Mouse (Mus musculus) spleen, adult 18-20 months (tissue): Measurements from ENCODE around the gene Rassf6.
"Not testable (repeated sequence)": the region's sequence is repeated elsewhere in the genome, so short reads cannot be mapped to it uniquely, and the experiment has no call there.

Experiments used
- DNase-seq, 2 experiments: peaks; one replicate each; pipeline ENCODE4 v3.0.0; 2022; ENCODE audit warnings: mixed read lengths in 2 of 2

Gene Rassf6

DNA sequence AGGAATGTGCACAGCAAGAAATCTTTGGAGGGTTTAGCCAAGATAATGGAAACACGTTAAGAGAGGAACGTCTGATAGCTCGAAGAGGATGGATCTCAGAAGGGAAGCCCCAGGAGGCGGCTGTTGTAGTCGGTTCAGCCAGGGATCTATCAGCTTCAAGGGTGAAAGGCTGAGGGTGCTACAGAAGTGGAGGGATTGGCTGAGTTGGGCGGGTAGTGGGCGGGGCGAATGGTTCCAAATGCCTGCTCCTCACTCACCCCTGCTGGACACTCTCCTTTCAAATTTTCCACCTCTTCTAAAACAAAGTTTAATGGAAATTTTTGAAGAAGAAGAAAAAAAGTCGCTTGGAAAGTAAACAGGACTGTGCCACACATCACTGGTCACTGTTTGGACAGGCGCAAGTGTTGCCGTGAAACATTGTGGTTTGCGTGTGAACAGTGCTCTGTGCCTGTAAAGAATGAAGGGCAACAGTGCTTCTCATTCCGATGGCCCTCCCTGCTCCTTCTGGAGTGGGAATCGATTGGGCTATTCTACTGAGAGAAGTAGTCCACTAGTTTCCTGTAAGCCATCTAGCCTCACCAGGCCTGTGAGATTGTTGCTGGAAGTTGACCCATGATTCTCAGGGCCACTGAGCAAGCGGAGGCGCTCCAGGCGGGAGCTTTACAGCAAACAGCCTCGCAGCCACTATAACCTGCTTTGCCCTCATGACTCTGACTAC is 15.6 kb downstream of the Rassf6 start:
- no peak for DNase-seq

DNA sequence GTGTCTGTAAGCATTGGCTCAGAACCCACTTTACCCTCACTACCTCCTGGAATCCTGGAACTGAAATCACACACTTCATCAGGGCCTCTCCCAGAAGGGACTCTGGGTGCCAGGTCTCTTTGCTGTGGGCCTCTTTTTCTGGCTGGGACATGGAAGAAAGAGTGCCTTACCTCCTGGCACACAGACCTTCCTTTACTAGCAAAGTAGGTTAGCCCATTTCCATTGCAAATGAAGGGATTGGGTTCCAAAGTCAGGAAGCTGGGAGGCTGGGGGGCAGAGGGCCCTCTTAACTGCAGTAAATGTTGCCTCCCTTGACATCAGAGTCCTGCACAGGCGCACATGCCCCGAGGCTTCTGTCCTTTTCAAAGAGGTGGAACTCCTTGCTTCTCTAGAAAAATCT is 17.2 kb downstream of the Rassf6 start:
- DNase-seq = no peak

- no peak for DNase-seq
Observed at GRCm38 (mm10) chr5:90621726-90622125, 18.7 kb downstream of the Rassf6 start.

DNA sequence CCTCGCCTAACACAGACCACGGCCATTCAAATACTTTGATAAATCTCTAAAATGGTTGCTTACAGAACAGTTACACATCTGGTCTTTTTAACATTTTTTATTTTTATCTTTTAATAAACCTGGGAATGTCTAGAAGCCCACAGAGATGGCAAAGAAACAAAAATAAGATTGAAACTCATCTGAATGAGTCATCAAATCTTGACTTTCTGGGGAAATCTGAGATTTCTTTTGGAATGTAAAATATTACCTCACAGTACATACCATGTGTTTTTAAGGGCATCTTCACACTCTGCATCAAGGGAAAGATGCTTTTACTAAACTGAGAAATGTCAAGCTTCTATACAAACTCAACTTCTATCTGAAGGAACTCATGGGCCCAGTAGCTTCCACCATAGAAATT is 19.1 kb downstream of the Rassf6 start:
- DNase-seq = no peak

GRCm38 (mm10) chr5:90617859-90618258 is 22.6 kb downstream of the Rassf6 start:
- no peak for DNase-seq

DNA sequence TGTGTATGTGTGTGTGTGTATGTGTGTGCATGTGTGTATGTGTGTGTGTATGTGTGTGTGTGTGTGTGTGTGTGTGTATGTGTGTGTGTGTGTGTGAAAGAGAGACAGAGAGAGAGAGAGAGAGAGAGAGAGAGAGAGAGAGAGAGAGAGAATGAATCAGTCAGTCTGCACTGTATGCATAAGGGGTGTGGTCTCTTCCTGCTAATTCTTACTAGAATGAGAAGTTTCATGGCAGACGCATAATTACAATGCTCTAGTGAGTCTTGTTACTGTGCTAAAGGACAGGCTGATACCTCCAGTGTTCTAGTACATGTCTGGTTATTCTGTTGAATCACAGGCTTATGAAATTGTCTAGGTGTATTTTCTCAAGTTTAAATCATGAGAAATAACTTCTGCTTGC is 27.7 kb downstream of the Rassf6 start:
- not testable (repeated sequence) for DNase-seq

DNA sequence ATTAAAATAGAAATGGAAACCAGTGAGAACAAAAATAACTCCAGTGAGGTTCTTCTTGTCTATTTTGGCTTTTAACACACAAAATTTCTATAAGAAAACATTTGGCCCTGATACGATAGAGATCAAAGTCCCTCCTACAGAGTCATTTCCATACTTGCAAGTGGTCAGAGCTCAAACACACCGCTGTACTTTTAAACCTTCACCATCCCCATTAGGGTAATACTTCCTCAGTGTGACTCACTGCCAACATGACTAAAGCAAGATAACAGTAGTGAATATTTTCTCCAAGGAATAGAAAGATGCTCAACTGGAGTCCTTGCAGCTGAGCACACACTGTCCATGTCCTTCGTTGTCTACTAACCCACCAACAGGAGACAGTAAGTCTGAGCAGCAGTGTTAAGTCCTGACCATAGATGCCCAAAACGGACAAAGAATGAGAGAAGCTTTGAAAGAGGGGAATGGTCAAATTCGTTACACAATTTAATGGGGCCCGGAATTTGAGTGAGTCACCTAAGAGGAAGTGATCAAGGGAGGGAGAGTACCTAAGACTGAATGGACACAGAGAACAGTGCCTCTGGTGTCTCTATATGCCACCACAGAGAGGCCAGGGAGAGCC is 28.4 kb downstream of the Rassf6 start:
- DNase-seq = no peak

DNA sequence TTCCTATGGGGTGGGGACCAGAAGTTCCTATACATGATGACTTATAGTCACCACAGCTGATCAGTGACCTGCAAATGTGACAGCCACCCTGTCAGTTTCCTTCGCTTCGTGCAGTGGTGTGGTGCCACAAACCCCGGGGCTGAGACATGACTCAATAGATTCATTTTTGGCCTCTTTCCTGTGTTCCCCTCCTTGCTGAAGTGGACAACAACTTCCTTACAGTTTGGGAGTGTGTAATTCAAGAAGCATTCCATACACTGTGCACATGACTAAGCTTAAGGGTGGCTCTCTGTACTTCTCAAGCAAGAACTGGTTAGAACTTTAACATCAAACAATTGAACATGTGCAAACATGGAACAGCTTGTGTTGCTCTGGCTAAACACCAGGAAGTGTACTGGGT is 29.1 kb downstream of the Rassf6 start:
- no peak for DNase-seq

DNA sequence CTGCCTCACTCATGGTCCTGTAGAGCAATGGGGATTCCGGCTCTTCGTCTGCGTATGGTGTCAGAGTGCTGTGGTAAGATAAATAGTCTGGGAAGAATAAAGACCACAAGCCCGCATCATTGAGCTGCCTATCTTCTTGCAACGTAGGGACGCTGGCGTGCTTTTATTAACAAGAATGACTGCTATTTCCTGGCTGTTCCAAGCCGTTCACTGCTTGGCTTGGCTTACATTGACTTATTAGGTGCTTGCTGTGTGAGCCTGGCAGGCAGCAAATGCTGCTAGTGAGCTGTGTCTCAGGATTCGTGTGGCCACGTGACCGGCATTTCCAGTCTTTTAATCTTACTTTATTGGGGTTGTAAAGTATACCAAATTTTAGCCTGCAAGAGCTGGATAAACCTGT is 31.6 kb downstream of the Rassf6 start:
- no peak for DNase-seq

DNA sequence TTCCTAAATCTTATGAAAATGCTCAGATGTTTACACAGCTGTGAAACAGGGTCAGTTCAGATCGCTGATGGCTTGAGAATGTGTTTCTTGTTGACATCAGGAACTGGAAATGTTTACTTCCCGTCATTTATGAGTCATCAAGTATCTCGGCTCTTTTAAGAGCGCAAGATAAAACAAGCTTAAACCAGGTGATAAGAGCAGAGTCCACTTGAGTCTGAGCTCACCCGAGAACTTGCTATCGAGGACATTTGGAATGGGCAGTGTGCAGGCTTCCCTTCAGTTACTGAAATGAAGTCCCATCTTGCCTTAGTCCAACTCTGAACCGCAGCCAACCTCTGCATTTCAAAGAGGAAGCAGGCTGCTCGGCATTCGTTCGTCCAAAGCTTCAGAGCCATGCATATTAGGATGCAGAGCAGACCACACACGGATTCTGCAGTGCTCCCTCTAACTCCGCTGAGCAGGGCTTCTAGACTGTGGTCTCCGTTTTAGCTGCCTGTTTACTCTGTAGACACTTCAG is 37.0 kb downstream of the Rassf6 start:
- DNase-seq = no peak

- peak in 1 of 2 experiments; percentile 31 for DNase-seq
Observed at GRCm38 (mm10) chr5:90601469-90601868, 39.0 kb downstream of the Rassf6 start.

- DNase-seq = no peak
Observed at GRCm38 (mm10) chr5:90596155-90596554, 44.3 kb downstream of the Rassf6 start.

GRCm38 (mm10) chr5:90594945-90595344 is 45.5 kb downstream of the Rassf6 start:
- no peak for DNase-seq

- no peak for DNase-seq
Observed at GRCm38 (mm10) chr5:90591936-90592335, 48.5 kb downstream of the Rassf6 start.

GRCm38 (mm10) chr5:90590676-90591075 is 49.8 kb downstream of the Rassf6 start:
- no peak for DNase-seq

DNA sequence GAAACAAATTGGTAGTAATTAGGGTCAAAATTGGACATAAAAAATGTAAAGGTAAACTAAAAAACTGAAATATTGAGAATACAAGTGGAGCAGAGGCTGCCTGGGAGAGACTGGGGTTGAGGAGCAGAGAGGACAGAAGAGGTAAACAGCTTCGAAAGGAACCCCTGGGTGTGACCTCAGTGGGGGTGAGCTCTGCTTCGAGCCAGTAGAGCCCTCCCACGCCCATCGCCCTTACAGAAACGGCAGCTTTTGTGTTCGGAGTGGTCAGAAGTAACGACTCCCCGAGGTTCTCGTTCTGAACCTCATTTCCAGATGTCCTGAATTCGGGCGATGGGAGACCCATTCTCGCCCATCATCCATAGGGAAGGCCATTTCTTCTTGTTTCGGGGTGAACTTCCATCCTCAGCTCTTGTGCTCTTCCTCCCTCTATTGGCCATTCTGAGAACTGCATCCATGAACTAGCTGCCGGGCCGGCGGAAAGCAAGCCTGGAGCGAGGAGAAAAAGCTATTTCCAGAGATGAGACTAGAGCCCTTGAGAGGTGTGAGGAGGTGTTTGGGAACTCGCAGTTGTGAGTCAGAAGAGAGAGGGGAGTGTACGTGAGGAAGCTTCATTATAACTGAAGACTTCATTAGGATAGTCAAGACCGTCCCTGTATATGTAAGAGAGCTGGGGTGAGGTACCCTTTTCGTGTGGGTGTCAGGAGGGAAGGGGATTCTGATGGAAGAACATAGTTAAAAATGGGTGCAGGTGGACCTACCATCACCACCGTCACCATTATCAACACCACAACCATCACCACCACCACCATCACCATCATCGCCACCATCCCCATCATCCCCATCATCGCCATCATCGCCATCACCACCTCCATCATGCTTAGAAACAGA is 51.5 kb downstream of the Rassf6 start:
- peak in 1 of 2 experiments; percentile 44 for DNase-seq

- DNase-seq = no peak
Observed at GRCm38 (mm10) chr5:90588104-90588503, 52.4 kb downstream of the Rassf6 start.

- DNase-seq = no peak
Observed at GRCm38 (mm10) chr5:90586511-90586910, 53.9 kb downstream of the Rassf6 start.

DNA sequence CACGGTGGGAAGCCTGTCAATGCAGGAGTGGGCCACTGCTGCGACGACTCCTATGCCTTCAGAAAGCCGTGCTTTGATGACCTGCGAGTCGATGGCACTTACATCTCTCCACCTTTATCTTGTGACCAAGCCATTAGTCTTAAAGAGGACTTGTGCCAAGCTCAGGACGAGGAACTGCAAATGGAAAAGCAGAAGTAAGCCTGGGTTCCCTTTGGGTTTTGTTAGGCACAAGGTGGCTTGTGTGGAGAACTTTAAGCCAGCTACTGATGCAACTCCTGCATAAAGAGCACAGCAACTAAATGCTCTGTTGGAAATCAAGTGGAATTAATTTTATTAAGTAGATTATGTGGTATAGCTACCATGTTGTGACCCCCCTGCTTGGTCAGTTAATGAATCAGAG is 55.7 kb downstream of the Rassf6 start:
- no peak for DNase-seq

- no peak for DNase-seq
Observed at GRCm38 (mm10) chr5:90582179-90582578, 58.3 kb downstream of the Rassf6 start.

DNA sequence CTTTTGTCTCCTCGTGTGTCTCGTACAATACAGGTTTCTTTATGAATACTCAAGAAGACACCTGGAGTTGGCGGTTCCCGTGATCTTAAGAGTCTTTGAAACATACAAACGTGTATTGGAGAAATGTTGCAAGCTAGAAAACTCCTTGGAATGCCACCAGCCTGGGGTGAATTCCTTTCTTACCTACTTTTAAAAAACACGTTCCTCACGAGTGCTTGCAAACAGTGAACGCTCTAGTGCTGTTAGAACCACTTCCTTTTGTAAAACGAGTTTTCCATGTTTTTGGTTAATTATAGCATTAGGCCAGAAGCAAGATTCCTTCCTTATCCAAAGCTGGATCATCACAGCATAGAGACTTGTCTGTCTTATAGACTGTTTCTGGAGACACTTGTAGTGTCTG is 60.9 kb downstream of the Rassf6 start:
- DNase-seq = no peak

DNA sequence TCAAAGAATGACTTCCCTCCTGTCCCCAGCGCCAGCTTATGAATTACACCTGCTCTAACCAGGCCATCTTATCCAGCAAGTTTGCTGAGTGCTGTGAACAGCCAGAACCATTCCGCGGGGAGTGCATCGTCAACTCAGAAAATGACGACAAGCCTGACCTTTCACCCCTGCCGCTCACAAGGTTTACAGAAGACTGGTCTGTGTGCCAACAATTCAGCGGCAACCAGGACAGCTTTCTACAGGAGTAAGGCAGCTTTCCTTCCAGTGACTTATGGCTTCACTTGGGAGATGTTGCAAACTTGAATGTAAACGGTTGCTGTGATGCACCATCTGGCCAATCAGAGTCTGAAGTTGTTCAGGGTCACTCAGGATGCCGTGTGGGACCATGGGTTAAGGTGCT is 62.7 kb downstream of the Rassf6 start:
- DNase-seq = no peak

GRCm38 (mm10) chr5:90571216-90571615 is 69.2 kb downstream of the Rassf6 start:
- DNase-seq = no peak

DNA sequence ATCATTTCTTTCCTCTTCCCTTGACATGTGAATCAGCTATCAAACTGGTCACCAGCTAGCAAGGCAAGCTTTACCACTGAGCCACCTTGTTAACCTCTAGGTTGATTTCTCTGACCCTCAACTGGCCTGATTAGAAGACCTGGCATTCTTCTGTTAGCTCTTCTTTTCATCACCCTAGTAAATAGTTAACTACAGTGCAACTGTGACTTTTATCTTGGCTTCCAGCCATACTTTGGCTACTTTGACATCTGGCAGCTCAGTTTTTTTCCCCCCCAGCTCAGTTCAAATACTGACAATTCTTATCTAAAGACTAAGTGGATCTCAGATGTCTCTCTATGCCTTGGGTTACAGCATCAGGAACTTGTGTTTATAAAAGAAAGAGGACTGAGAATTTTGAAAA is 72.1 kb downstream of the Rassf6 start:
- DNase-seq = no peak
